Comparison of ENCODE assay signal across 14 mouse cellular contexts in the genomic region with DNA sequence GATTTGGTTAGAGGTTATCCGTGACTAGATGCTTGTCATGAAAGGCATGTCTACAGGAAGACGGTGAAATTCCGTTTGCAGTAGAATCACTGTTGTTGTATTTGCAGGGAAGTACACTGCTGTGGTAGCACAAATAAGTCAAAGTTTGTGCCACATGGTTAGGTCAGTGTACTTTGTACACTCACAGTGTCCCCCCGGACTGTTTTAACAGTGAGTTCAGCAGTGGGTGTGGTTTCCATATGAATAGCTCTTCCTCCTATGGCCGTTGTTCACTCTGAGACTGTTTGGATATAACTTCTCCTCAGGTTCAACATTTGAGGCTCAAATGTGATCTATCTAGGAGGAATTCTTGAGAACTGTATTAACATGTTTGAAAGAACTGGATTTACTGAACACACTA. TPM values are rescaled to one million over a fixed set of nuclear protein-coding genes. Genes with fewer than 3 reads are reported as not detected.
DNase-seq lines count a peak whose midpoint lies in the region; ATAC-seq lines count a peak whose summit lies in the region.
"Had no signal": no experiment of that assay in that cellular context is flagged by ENCODE, and none has a peak within 500 bp of the region (broad histone marks: within the 10 kb centered on the region; RNA-seq: fewer than 3 reads in every experiment).

No protein-coding gene starts in this region.

- 0 out of 2 replicates have a peak, but pooled peaks have one; percentile 16 for ATAC-seq in kidney, embryonic 14.5 days (ENCODE audit: low FRiP score, low TSS enrichment)

- no peak overlapping the region for H3K9ac ChIP-seq in kidney, embryonic 14.5 days (ENCODE audit: low read depth, low read length)

- WGBS in kidney, embryonic 14.5 days: 15% methylated on average over 5 of the region's 5 CpGs
- WGBS in macrophage (ENCODE audit: missing documents): 11% methylated on average over 5 of the region's 5 CpGs

- no peak overlapping the region for H3K4me3 ChIP-seq in kidney, embryonic 14.5 days (ENCODE audit: low read length)
- H3K4me3 ChIP-seq in macrophage (ENCODE audit: inconsistent target): peak overlapping the region; percentile 5; the same call in 1 of the 2 replicates
- H3K4me3 ChIP-seq: forebrain, embryonic 10.5 days; gastrocnemius, adult 2 months had no signal

- no peak for DNase-seq in kidney, postnatal 36 days
- DNase-seq in 416B (ENCODE audit: low read depth) (peak; percentile 94), ZHBTc4 (ENCODE audit: low read depth, low spot score) (peak; percentile 31)
- DNase-seq in testis, postnatal 10 days (ENCODE audit: low spot score): no peak
- no peak for DNase-seq in gastrocnemius, postnatal 25 days
- DNase-seq in adrenal gland, postnatal 10 days: no peak
- DNase-seq: cerebellum, postnatal 25 days; gastrocnemius, adult 2 months; spleen, adult 18-20 months; thymus, postnatal 25 days had no signal

- H3K27me3 ChIP-seq in kidney, embryonic 14.5 days (ENCODE audit: control insufficient read depth, insufficient read depth, low read length): no peaks in the 10 kb centered on the region

- H3K4me1 ChIP-seq in kidney, embryonic 14.5 days (ENCODE audit: control insufficient read depth, insufficient read depth, low read length): peaks cover 14% of the 10 kb centered on the region

- no peaks in the 10 kb centered on the region for H3K9me3 ChIP-seq in kidney, embryonic 14.5 days (ENCODE audit: control insufficient read depth, low read length)
- H3K9me3 ChIP-seq: forebrain, embryonic 10.5 days had no signal

- no peak overlapping the region for H3K4me2 ChIP-seq in kidney, embryonic 14.5 days (replicated peaks; ENCODE audit: low read depth, low read length)

- H3K36me3 ChIP-seq in kidney, embryonic 14.5 days (ENCODE audit: control insufficient read depth, insufficient read depth, low read length): no peaks in the 10 kb centered on the region
- no peaks in the 10 kb centered on the region for H3K36me3 ChIP-seq in macrophage (ENCODE audit: inconsistent target)
- H3K36me3 ChIP-seq: forebrain, embryonic 10.5 days; G1E had no signal

- peak overlapping the region; percentile 57; the same call in 1 of the 2 replicates for H3K27ac ChIP-seq in kidney, embryonic 14.5 days (ENCODE audit: low read depth, low read length)
- H3K27ac ChIP-seq in macrophage: peak overlapping the region; percentile 75
- H3K27ac ChIP-seq: gastrocnemius, adult 2 months had no signal

- H3K79me2 ChIP-seq in macrophage (ENCODE audit: inconsistent target): no peaks in the 10 kb centered on the region

RNA-seq across cellular contexts. Expression of a gene that starts 25.8 kb away (rescaled TPM):
- polyA plus RNA-seq in kidney, embryonic 14.5 days (2014; fragmentation: Nextera tagmentation; extraction: Ambion mirVana): 56.3 and 77.5 TPM in 2 replicates
- 10 to 100 TPM in 1 of 26 experiments, 1 to 10 TPM in 25; 1.1 to 13.1 (median 3.9) TPM for total RNA-seq in macrophage (2018; cell fraction: chromatin; rRNA removed)
- 10 to 100 TPM in 3 of 26 experiments, 1 to 10 TPM in 23; 1.3 to 14.4 (median 4.5) TPM for total RNA-seq in macrophage (2018; cell fraction: cytosol; rRNA removed)
- total RNA-seq in macrophage (2018; cell fraction: nucleus; rRNA removed): 10 to 100 TPM in 7 of 26 experiments, 1 to 10 TPM in 19; 3.2 to 23.0 (median 5.9) TPM
- 2.3 to 14.3 TPM (median 3.0 TPM) in 3 replicates for polyA plus RNA-seq in macrophage (2018)
- total RNA-seq in gastrocnemius, postnatal 25 days (2021): 10 to 100 TPM; 19.8 to 20.1 TPM
- total RNA-seq in adrenal gland, postnatal 10 days (2021): 10 to 100 TPM; 39.4 to 41.3 TPM
- polyA plus RNA-seq: G1E had no signal

Comparison
In these comparisons a context has a peak if more than half of its experiments do, and no peak if none do; other contexts are left out.
1. DNase-seq: peak in 416B (single experiment) and ZHBTc4 (single experiment); none in kidney, postnatal 36 days (0 of 2), testis, postnatal 10 days (single experiment), gastrocnemius, postnatal 25 days (single experiment) and adrenal gland, postnatal 10 days (single experiment).